Mouse (Mus musculus) spleen, adult 2 months (tissue): ENCODE results near the gene Atf7ip. TPM values are rescaled to one million over a fixed set of nuclear protein-coding genes. Genes with fewer than 3 reads are reported as not detected.

Experiments used
- DNase-seq, 2 experiments: peaks; one replicate each; pipeline versions ENCODE4 v3.0.0 to v3.0.0-alpha.2; 2012 to 2021; ENCODE audit warnings: low spot score in 2 of 2, low read depth in 1 of 2
- H3K27ac ChIP-seq: fragments of 200-500 bp; 2 replicates; pipeline ENCODE4 v1.5.1; 2012; ENCODE audit warnings: low read length, inconsistent platforms; ENCODE audit not compliant: insufficient read depth
- H3K27me3 ChIP-seq: fragments of 200-500 bp; 2 replicates; pipeline ENCODE4 v1.6.1; 2012; ENCODE audit warnings: mild to moderate bottlenecking, moderate library complexity, low read length, inconsistent platforms; ENCODE audit not compliant: control insufficient read depth, insufficient read depth
- H3K36me3 ChIP-seq: fragments of 200-500 bp; 2 replicates; pipeline ENCODE4 v1.6.1; 2012; ENCODE audit warnings: mild to moderate bottlenecking, low read length, inconsistent platforms; ENCODE audit not compliant: control insufficient read depth, insufficient read depth
- H3K4me1 ChIP-seq: fragments of 200-500 bp; 2 replicates; pipeline ENCODE4 v1.6.1; 2011; ENCODE audit warnings: inconsistent platforms; ENCODE audit not compliant: control insufficient read depth, insufficient read depth, insufficient read length
- H3K4me3 ChIP-seq: fragments of 200-500 bp; 2 replicates; pipeline ENCODE4 v1.5.1; 2011; ENCODE audit warnings: mild to moderate bottlenecking, inconsistent platforms; ENCODE audit not compliant: insufficient read depth, insufficient read length; ENCODE audit errors: extremely low read depth
- CTCF ChIP-seq: fragments of 200-500 bp; IDR thresholded peaks from 2 replicates; pipeline ENCODE4 v1.5.1; 2011; ENCODE audit warnings: mild to moderate bottlenecking, inconsistent platforms; ENCODE audit not compliant: insufficient read depth, insufficient read length, insufficient replicate concordance; ENCODE audit errors: extremely low read depth
- POLR2A ChIP-seq: fragments of 200-500 bp; IDR thresholded peaks from 2 replicates; pipeline ENCODE4 v1.6.1; 2011; ENCODE audit warnings: low read depth, low read length, inconsistent platforms
- WGBS: fragments of 180-500 bp; shearing (Covaris S2); methylation state at CpG from one replicate; pipeline ENCODE4 v1.1.7; 2018; 5-methylcytosine and 5-hydroxymethylcytosine counted together
- polyA plus RNA-seq: library from polyadenylated mRNA; depleted of rRNA; stranded (reverse); fragments of >200 nt; gene quantifications from 2 replicates; pipeline ENCODE4 v1.2.3, GENCODE M21; 2012

Gene Atf7ip
- polyA plus RNA-seq, 1 experiment = 32.5 TPM

DNA sequence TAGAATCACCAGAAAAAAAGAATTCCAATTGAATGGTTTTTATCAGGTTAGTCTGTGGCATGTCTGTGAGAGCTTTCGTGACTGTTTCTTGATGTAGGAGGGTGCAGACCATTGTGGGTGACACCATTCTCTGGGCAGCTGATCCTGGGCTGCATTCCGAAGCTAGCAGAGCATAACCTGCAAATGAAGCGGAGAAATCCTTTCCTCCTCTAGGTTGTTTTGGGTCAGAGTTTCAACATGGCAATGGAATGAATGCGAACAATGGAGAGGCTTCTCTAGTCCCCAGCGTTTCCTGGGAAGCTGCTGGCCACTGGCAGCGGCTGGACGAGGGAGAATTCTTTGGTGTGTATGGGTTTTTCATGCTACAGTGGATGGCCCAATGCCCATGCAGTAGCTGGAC is 5.0 kb downstream of the Atf7ip start:
- Histone ChIP-seq H3K27ac (no peak overlapping the region), H3K4me1 (peaks cover 2% of the 10 kb centered on the region; the same call in 1 of the 2 replicates), H3K27me3 (no peaks in the 10 kb centered on the region), H3K36me3 (no peaks in the 10 kb centered on the region), H3K4me3 (no peak overlapping the region)
- DNase-seq = no peak
- WGBS = 91% methylated on average over 7 of the region's 7 CpGs
- TF ChIP-seq POLR2A (no peak), CTCF (no peak)

DNA sequence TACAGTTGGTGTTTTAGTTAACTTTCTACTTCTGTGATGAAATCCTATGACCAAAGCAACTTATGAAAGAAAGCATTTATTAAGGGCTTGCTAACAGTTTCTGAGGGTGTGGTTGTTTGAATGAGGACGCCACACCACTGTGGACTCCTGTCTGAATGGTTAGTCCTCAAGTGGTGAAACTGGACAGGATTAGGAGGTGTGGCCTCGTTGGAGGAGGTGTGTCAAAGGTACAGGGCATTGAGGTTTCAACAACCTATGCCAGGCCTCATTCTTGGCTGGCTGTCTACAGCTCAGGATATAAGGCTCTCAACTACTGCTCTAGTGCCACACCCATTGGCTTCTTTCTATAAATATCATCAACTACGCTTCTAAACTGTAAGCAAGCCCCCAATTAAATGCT is 6.4 kb downstream of the Atf7ip start:
- peaks cover 11% of the 10 kb centered on the region; the same call in 1 of the 2 replicates for H3K4me1 ChIP-seq
- H3K36me3 ChIP-seq = no peaks in the 10 kb centered on the region
- H3K4me3 ChIP-seq = no peak overlapping the region
- no peaks in the 10 kb centered on the region for H3K27me3 ChIP-seq
- 77% methylated on average over 3 of the region's 3 CpGs for WGBS
- TF ChIP-seq CTCF (no peak), POLR2A (no peak)
- DNase-seq = no peak
- no peak overlapping the region for H3K27ac ChIP-seq

DNA sequence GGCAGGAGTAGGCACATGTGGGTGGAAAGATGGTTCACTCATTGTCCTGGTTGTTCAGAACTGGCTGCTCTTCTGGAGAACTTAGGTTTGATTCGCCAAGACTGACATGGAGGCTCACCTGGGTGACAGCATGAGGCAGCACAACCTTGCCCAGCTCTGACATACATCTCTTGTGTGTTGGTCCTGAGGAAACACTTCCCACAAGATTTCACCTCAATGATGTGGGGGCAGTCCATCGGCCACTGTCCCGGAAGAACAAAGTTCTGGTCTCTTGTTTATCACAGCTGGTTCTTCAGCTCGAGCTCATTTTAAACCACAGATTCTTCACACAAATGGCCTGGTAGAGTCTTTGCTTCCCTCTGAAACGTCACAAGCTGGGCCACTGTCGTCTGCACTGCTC is 10.7 kb downstream of the Atf7ip start:
- no peak overlapping the region for H3K4me3 ChIP-seq
- 69% methylated on average over 6 of the region's 6 CpGs for WGBS
- H3K27me3 ChIP-seq = no peaks in the 10 kb centered on the region
- H3K27ac ChIP-seq = peak overlapping the region; percentile 34
- no peak for TF ChIP-seq POLR2A
- TF ChIP-seq CTCF = no peak
- H3K4me1 ChIP-seq = peaks cover 15% of the 10 kb centered on the region; the same call in 1 of the 2 replicates
- no peak for DNase-seq
- no peaks in the 10 kb centered on the region for H3K36me3 ChIP-seq

DNA sequence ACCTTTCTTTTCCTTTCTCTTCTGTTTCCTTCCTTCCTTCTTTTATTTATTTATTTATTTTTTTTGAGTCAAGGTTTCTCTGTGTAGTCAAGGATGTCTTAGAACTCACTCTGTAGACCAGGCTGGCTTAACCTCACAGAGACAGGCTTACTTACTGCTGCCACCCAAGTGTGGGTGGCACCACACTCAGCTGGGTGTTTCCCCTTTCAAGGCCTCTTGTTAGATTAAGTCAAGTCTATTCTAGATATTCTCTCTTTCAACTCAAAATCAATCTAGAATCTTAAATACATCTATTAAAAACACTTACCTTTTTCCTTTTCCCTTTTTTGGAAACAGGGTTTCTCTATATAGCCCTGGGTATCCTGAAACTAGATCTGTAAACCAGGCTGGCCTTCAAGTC is 11.3 kb downstream of the Atf7ip start:
- Histone ChIP-seq H3K36me3 (0 out of 2 replicates have a peak, but pooled peaks cover under 1% of the 10 kb centered on the region), H3K27ac (peak overlapping the region; percentile 63; the same call in 1 of the 2 replicates), H3K27me3 (no peaks in the 10 kb centered on the region), H3K4me3 (no peak overlapping the region), H3K4me1 (peaks cover 16% of the 10 kb centered on the region; the same call in 1 of the 2 replicates)
- no peak for DNase-seq
- TF ChIP-seq POLR2A = no peak
- no peak for TF ChIP-seq CTCF

DNA sequence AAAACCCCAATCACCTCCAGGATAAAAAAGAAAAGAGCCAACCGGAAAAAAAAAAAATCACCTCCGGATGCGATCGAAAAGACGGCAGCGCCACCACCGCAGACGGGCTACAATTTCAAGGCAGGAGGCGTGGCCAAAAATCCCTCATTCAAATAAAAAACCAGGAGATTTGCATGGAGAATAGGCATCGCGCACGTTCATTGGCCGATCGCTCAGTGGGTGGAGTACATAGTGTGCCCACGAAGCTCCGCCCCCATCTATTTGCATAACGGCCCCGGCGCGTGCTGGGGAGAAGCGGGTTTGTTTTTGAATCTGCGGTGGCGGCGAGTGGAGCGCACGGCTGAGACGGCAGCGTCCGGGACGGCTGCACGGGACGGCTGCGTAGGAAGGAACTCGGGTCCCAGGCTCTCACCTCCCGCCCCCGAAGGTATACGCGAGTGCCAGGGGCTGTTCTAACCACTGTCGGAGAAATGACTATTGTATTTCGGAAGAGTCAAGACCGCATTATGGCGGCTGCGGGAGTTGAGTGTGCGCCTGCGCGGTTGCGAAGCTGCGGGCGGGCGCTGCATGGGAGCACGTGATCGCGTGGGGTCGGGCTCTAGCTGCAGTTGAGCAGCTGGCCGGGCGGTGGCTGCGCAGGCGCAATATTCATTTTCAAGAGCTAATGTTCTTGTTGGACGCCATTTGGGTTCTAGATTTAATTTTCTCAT is 12.7 kb downstream of the Atf7ip start:
- peaks cover 17% of the 10 kb centered on the region; the same call in 1 of the 2 replicates for H3K4me1 ChIP-seq
- H3K36me3 ChIP-seq = peaks cover 4% of the 10 kb centered on the region
- TF ChIP-seq POLR2A = peak; percentile 72
- TF ChIP-seq CTCF = peak; percentile 13; the same call in 1 of the 2 replicates
- peak overlapping the region; percentile 73 for H3K4me3 ChIP-seq
- under 1% methylated on average over 59 of the region's 59 CpGs for WGBS
- H3K27ac ChIP-seq = peak overlapping the region; percentile 98
- H3K27me3 ChIP-seq = no peaks in the 10 kb centered on the region
- peak; percentile 92 to 97 for DNase-seq

DNA sequence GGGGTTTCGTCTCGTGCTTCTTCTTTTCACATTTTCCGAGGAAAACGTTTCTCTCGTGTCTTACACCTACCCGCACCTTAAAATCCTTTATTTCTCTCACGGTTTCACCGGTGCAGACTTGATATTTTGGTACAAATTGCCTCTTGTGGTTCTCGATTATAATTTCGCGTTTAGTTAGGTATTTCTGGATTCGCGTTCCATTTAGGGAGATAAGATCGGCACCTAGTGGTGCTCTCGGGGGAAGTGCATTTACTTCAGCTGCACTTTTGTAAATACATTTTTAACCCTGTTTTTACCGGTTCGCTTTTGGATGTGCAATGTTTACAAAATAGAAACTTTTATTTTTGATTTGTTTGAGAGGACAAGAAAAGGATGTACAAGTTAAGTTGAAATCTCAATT is 13.3 kb downstream of the Atf7ip start:
- WGBS = 2% methylated on average over 17 of the region's 17 CpGs
- H3K36me3 ChIP-seq = peaks cover 4% of the 10 kb centered on the region
- no peak for DNase-seq

DNA sequence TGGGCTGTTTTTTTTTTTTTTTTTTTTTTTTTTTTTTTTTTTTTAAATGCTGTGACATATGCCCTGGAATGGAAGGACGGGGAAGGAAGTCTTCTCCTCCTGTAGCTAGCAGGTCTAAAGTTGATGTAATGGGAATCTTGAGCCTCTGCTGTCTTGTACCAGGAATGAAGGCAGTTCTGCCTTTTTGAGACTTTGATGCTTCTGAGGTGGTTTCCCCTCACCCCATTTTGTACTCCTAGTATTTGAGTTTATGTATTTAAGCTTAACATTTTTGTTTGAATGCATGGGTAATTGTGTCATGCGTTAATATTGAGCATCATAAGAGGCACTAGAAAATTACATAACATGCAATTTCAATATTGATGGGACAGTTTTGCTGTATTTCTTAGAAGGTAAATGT is 14.4 kb downstream of the Atf7ip start:
- Histone ChIP-seq H3K4me1 (peaks cover 20% of the 10 kb centered on the region; the same call in 1 of the 2 replicates), H3K36me3 (peaks cover 4% of the 10 kb centered on the region), H3K27ac (peak overlapping the region; percentile 32; the same call in 1 of the 2 replicates), H3K4me3 (peak overlapping the region; percentile 43), H3K27me3 (no peaks in the 10 kb centered on the region)
- WGBS = 28% methylated on average over 2 of the region's 2 CpGs
- no peak for DNase-seq
- TF ChIP-seq CTCF (no peak), POLR2A (no peak)

More for the DNA sequence above, 13.3 kb downstream of the Atf7ip start:
- peak overlapping the region; percentile 73 for H3K4me3 ChIP-seq
- TF ChIP-seq POLR2A = no peak
- no peak for TF ChIP-seq CTCF
- H3K27ac ChIP-seq = peak overlapping the region; percentile 98
- H3K27me3 ChIP-seq = no peaks in the 10 kb centered on the region
- H3K4me1 ChIP-seq = peaks cover 17% of the 10 kb centered on the region; the same call in 1 of the 2 replicates
